Mouse (Mus musculus): ENCODE results near the gene Mkrn1.
"Not testable (repeated sequence)": the region's sequence is repeated elsewhere in the genome, so short reads cannot be mapped to it uniquely, and the experiment has no call there.

Mkrn1 gene

DNA sequence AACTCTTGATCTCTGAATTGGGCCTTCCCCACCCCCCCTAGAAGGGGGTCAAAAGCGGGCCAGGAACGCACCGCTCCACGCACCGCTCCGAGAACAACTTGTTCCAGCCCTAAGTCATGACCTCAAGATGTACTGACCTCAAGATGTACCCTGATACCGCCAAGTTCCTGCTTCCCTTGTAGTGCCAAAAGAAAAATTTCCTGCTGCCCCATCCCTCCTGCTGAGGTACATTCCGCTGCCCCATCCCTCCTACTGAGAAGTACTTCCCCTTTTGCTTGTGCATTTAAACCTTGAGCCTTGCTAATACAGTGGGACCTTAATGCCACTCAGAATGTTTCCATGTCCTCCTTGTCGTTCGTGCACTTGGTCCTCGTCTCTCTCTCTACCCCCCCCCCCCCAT is 10.5 kb upstream of the Mkrn1 start:
- DNase-seq (ENCODE audit: low read depth, low spot score): no peak

DNA sequence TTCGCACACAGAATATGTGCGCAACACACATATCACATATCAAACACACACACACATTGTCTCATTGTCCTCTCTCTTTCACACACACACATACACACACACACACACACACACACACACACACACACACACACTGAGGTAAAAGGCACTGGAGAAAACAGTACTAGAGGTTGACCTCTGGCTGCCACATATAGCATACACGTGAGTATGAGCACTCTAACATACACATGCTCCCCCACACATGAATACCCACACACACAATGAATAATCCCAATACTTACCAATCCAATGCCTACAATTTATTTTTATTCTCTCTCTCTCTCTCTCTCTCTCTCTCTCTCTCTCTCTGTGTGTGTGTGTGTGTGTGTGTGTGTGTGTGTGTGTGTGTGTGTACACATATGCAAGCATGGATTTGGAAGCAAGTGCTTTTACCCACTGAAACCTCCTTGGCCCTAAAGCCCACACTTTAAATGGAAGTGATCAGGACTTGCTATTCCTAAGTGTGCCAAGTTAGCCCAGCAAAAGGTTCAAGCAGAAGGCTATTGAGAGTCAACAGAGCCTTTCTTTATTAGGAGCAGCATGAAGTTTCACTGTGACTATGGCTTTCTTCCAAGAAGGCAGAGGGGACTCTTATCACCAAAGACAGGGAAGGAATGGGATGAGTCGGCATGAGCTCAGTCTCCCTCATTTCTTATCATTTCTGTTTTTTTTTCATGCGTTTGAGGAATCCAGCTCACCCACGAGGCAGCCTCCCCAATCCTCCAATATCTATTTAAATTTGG is 8.9 kb upstream of the Mkrn1 start:
- no peak for DNase-seq (ENCODE audit: low read depth, low spot score)

DNA sequence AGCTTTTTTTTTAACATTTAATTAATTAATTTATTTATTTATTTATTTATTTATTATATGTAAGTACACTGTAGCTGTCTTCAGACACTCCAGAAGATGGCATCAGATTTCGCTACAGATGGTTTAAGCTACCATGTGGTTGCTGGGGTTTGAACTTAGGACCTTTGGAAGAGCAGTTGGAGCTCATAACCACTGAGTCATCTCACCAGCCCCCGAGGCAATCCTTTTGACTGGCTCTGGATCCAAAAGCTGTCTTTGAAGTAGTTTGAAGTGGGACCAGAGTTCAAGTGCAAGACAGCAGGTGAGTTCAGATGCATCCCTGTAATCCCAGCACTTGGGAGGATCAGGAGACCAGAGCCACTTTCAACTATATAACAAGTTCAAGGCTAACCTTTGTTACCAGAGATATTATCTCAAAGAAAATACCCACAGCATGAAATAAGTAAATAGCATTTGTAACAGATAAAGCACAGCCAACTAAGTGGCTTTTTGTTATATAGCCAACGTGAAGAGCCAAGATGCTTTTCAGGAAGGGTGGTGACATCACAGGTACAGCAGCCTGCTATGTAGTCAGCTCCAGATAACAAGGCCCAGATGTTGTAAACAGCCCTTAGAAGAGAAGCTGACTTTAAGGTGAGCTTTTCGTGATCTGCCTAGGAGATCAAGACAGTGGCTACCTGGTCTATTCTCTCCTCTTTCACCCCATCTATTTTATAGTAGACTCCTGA is 7.2 kb upstream of the Mkrn1 start:
- DNase-seq (ENCODE audit: low read depth, low spot score): no peak

DNA sequence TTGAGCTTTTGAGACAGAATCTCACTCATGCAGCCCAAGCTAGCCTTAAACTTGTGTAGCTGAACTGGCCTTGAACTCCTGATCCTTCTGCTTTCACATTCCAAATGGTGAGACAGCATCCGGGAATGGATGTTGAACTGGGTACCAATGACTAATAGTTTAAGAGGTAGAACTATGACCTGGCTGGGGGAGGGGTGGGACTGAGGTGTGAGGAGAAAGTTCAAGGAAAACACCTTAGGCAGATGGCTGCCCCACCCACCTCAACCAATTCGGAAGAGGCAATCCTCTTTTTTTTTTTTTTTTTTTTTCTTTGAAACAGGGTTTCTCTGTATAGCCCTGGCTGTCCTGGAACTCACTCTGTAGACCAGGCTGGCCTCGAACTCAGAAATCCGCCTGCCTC is 6.5 kb upstream of the Mkrn1 start:
- no peak for DNase-seq (ENCODE audit: low read depth, low spot score)

DNA sequence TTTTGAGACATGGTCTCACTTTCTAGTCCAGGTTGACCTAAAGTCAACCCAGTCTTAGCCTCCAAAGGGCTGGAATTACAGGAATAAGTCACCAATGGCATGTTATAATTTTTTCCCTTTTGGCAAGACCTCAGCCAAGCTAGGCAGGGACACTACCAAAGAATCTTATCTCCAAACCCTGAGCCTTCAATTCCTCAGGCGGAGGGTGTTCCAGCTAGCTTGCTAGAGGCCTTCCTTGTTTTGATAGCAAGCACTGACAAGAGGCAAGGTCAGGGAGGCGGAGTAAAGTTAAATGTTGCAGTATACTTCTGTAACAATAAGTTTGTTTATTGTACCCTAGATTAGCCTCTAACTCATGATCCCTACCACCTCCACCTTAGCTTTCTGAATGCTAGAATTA is 4.9 kb upstream of the Mkrn1 start:
- DNase-seq (ENCODE audit: low read depth, low spot score): no peak

DNA sequence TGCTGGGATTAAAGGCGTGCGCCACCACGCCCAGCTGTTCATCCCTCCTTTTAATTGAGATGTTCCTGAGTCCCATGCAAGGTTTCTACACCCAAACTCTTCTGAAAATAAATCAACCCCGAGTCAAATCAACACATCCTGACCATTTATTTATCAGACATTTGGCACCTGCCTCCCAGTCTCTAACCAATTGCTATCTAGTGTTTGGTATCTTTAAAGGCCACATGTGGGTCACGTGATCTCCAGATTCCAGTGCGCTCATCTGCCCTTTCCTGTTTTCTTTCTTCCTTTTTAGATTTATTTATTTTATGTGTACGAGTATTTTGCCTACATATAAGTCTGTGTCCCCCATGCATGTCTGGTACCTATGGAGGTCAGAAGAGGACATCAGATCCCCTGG is 3.4 kb upstream of the Mkrn1 start:
- no peak for DNase-seq (ENCODE audit: low read depth, low spot score)

DNA sequence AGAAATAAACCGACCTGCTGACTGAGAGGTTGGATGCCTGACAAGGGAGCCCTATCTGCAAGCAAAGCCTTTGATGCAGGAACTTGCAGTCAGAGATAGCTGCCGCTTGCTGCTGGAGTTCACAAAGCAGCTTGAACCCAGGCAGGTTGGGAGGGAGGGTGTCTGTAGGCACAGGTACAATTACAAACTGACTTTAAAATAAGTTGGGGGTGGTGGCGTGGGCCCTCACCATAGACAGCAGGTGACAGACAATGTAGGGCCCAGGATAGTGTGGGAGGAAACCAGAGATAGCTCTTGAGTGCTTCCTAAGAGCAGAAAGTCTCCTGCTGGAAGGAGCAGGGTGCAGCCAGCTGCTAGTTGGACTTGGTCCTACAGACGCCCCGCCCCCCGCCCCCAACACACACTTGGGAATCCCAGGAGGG is 2.9 kb upstream of the Mkrn1 start:
- no peak for DNase-seq (ENCODE audit: low read depth, low spot score)

DNA sequence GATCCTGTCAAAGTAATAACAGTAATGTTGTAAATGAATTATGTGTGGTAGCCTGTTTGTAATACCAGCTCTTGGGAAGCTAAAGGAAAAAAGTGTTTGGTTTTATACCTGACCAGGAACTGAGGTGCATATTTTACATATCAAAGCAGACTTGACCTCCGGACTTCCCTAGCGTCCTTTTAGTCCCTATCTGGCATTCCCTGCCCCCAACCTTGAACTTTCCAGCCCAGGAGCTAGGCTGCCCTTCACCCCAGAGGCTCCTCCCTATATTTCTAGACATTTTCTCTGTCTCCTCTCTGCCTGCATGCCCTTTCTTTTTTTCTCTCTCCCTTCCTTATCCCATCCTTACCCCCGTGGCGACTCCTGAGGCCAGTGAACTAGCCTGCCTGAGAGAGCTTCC is 605 bp upstream of the Mkrn1 start:
- DNase-seq (ENCODE audit: low read depth, low spot score): no peak

DNA sequence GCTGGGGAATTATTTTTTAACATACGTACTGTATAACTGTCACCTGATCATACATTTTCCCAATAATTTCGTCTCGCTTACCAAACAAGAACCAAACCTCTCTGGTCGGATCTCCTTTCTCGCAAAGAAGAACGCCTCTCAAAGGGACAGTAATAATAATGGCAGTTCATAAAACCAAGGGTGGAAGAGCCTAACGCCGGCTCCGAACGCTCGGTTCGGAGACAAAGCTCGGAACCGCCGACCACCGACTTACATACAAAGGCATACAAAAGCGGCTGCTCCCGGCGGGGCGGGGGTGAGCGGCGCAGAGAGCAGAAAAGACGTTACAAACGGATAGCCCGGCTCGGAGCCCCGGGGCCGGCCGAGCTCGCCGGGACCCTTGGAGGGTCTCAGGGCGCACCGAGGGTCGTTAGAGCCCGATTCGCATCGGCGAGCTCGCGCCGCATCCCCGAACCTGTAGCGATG is 844 bp downstream of the Mkrn1 start:
- DNase-seq (ENCODE audit: low read depth, low spot score): no peak

DNA sequence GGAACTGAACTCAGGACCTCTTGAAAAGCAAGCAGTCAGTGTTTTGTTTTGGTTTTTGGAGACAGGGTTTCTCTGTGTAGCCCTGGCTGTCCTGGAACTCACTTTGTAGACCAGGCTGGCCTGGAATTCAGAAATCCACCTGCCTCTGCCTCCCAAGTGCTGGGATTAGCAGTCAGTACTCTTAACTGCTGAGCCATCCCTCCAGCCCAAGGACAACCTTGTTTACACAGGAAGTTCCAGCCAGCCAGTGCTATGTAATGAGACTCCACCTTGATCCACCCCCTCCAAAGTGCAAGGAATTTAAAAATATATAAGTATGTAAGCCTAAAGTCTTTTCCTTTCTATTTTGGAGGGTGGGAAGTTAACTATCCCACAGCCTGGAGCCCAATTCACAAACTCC is 3.6 kb downstream of the Mkrn1 start:
- not testable (repeated sequence) for DNase-seq (ENCODE audit: low read depth, low spot score)

DNA sequence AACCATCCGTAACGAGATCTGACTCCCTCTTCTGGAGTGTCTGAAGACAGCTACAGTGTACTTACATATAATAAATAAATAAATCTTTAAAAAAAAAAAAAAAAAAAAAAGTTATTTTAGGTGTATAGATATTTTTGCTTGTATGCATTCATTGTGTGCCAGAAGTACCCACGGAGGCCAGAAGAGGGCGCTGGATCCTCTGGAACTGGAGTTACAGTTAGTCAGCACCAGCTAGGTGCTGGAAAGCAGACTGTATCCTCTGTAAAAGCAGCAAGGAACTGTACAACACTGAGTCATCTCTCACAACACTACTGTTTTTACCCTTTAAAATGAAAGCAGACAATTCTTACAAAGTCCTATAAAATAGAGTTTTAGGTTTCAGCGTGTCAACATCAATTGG is 4.5 kb downstream of the Mkrn1 start:
- no peak for DNase-seq (ENCODE audit: low read depth, low spot score)

DNA sequence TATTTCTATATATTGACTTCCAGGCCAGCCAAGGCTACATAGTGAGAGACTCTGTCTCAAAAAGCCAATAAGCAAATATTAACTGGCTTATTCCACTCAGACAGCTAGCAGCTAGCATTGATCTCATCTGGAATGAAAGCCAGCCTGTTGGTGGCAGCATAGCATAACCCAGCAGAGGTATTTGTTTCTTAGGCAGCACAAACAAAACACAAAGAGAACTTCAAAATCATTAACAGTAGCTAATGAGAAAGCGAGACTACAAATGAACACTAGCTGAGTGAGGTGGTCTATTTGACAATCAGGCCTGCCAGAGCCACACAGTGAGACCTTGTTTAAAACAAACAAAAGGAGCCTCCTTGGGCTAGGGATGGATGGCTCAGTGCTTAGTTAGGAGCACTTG is 6.2 kb downstream of the Mkrn1 start:
- DNase-seq (ENCODE audit: low read depth, low spot score): no peak

DNA sequence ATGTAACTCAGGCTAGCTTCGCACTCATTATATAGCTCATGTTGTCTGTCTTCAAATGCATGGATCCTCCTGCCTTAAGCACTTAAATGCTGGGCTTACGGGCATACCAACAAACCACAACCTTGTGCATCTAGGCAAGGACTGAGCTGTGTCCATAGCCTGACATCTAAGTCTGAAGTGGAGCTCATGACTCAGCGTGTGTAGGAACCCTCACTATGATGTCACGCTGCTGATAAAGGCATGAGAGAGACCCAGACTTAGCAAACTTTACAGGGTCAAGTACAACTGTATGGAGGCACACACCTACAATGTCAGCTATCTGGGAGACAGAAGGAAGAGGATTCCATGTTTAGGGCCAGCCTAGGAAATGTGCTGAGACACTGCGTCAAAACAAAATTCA is 13.8 kb downstream of the Mkrn1 start:
- no peak for DNase-seq (ENCODE audit: low read depth, low spot score)

DNA sequence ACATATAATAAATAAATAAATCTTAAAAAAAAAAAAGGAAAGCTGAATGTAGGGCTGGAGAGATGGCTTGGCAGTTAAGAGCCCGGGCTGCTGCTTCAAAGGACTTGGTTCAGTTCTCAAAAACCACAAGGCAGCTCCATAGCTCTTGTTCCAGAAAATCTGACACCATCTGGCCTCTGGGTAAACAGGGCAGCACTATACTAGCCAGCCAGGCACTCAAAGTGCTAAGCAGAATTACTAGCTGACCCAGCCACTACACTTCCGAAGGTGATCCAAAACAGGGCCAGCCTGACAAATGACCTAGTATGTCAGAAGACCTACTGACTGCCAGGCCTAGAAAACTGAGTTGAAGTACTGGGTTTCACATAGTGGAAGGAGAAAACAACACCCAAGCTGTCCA is 17.1 kb downstream of the Mkrn1 start:
- no peak for DNase-seq (ENCODE audit: low read depth, low spot score)

DNA sequence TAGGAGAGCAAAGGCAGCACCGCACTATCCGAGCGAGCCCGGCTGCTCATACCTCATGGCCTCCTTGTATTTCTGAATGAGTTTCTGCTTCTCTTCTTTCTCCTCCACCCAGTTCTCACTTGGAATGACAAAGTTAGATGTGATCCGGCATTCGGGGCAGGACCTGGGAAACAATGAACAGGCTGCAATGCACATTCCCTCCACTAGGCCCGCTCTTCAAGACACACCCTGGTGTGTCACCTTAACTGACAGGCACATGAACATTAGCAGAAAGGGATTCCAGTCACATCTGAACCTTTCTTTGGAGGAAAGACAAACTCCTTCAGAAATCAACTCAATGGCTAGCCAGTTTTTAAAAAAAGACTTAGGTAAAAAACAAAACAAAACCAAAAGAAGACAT is 19.9 kb downstream of the Mkrn1 start:
- DNase-seq (ENCODE audit: low read depth, low spot score): peak; percentile 87

DNA sequence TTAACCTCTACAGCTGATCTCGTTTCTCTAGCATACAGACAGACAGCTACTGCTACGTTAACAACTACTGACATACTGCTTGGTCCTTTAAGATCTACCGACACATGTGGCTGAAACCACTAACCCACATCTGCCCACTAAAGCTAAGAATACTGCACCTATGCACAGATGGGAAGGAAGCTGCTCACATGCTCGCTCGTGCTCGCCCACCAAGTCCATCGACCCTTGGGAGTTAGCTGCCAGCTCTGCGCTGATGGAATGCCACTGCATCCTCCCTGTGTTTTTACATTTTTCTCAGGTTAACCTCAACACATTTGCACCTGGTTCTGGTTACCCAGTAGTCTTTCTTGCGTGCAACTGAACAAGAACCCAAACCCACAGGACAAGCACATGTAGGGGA is 21.9 kb downstream of the Mkrn1 start:
- no peak for DNase-seq (ENCODE audit: low read depth, low spot score)

DNA sequence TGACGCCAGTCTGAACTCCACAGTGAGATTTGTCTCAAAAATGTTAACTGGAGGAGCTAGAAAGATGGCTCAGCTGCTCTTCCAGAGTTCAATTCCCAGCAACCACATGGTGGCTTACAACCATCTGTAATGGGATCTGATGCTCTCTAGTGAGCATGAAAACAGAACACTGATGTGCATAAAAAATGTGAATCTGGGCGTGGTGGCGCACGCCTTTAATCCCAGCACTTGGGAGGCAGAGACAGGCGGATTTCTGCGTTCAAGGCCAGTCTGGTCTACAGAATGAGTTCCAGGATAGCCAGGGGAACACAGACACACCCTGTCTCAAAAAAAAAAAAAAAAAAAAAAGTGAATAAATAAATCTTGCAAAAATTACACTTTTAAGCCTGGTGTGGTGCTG is 23.2 kb downstream of the Mkrn1 start:
- no peak for DNase-seq (ENCODE audit: low read depth, low spot score)

DNA sequence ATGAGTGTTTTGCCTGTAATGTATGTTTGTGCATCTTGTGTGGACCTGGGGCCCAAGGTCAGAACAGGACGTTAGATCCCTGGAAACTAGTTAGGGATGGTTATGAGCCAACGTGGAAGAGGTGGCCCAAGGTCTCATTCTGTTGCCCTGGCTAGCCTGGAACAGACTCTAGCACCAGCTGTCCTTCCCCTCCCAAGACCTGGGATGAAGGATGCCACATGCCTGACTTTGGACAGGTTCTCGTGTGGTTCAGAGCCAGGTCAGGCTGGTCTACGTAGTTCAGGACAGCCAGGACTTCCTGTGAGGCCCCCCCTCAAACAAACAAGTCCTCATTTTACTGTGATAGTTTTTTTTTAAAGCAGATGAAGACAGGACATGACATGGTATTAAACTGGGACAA is 24.3 kb downstream of the Mkrn1 start:
- DNase-seq (ENCODE audit: low read depth, low spot score): no peak

DNA sequence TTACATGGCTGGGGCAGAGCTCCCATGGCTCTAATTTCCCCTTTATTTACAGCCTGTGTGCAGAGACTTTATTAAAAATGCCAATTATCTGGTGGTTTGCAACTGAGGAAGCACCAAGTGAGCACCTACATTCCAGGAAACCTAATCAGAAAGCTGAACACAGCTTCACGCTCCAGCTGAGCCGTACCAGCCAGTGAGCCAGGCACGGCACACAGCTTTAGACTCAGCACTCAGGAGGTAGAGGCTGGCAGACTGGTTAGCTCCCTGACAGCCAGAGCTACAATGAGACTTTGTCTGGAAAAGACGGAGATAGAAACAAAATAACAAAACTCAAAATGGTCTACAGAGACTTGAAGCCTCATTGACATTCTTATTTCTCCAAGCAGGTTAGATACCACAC is 24.8 kb downstream of the Mkrn1 start:
- no peak for DNase-seq (ENCODE audit: low read depth, low spot score)

DNA sequence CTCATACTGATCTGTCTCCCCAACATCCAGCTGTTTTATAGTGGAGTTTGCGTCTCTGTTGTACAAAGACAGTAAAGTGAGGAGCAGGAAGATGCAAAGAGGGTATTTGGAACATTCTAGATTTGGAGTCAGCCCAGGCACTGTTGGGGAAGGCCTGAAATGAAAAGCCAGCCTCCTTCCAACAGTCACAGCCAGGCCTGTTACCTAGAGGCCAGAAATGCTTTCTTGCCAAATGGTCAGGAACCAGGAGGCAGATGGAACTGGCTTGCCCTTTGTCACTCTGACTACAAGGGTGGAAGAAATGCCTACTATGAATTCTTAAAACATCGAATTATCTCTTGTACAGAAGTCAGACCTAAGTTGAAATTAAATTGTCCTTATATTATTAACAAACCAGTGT is 30.3 kb downstream of the Mkrn1 start:
- no peak for DNase-seq (ENCODE audit: low read depth, low spot score)

DNA sequence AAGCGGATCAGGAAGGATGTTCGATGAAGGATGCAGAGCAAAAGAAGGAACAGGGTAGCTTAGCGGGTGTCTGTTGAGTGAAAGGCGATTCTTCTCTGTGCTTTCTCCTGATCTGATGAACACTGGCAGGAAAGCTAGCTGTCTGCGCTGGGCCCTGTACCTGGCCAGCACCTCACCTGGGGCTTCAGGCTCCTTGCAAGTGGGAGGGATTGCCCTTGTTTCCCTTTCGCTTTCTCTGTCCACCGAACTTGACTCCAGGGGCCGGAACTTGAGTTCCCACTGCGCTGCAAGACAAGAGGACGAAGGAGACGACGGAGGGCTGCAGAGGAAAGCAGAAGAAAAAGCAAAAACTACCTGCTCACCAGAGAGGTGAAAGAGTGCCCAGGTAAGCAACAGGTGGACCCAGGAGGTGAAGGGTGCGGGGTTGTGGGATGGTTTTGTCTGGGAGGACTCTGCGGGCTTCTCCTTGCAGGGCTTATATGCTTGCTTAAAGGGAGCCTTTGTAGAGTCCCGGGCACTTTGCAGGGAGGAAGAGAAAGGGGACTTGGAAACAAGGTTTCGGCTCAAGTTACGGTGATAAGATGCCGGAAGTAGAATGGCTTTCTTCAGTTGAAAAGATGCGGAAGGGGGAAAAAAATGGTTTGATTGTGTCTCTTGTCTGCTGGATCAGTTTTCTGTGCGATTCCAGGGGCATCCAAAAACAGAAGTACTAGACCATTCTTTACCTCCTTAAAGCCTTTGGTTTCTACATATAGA is 39.0 kb downstream of the Mkrn1 start, which contains the start of gene Rab19:
Gene Rab19 (plus strand): TSS at position 51 of the 756 bp plus-strand sequence.
- DNase-seq (ENCODE audit: low read depth, low spot score): no peak

DNA sequence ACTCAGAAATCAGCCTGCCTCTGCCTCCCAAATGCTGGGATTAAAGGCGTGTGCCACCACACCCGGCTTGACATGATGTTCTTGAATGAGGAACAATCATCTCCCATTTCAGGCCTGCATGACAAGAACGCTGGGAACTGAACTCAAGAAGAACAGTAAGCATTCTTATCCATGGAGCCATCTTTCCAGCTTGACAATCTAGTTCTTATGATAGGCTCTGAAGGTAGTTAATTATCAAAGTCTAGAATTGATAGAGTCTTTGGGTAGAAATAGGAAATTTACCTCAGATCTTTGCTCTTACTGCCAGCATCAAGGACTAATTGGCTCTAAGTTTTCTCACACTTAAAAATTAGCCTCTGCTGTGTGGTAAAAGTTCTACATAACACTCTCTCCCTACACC is 40.0 kb downstream of the Mkrn1 start:
- DNase-seq (ENCODE audit: low read depth, low spot score): no peak

All from WW6 (cell line).